Mouse (Mus musculus) bone marrow, adult 2 months (tissue): ENCODE results near the gene 1110051M20Rik.

Experiments used
- CTCF ChIP-seq: fragments of 200-500 bp; IDR thresholded peaks from 2 replicates; pipeline ENCODE4 v1.5.1; 2011; ENCODE audit warnings: low read length, control low read depth; ENCODE audit not compliant: control insufficient read depth, insufficient read depth
- POLR2A ChIP-seq: fragments of 200-500 bp; IDR thresholded peaks from 2 replicates; pipeline ENCODE4 v1.6.1; 2011; ENCODE audit warnings: low read depth, mild to moderate bottlenecking, control low read depth, low read length, borderline replicate concordance; ENCODE audit not compliant: control insufficient read depth

GRCm38 (mm10) chr2:91259493-91259892 lies 185.0 kb downstream of the 1110051M20Rik start:
- TF ChIP-seq POLR2A (no peak), CTCF (no peak)
